Mouse (Mus musculus) heart, embryonic 14.5 days (tissue): ENCODE measurements at regions not wholly inside any gene's neighbourhood (a gene's known extent, or its start where the extent isn't known, plus 50 kb on each side); places are given as distances from the start of the nearest gene placed in this dataset.
"Not testable (repeated sequence)": the region's sequence is repeated elsewhere in the genome, so short reads cannot be mapped to it uniquely, and the experiment has no call there.

Experiments used
- ATAC-seq: fragments of 200-750 bp; cut with Nextera tagmentation; 2 replicates; pipeline ENCODE4 v1.8.0; 2017; ENCODE audit warnings: low read depth, moderate TSS enrichment; ENCODE audit not compliant: insufficient number of reproducible peaks, insufficient read depth, low FRiP score
- H3K27ac ChIP-seq, 2 experiments: fragments of 200-500 bp in 1 of 2; fragments of 300-500 bp in 1 of 2; sonication (generic) in 1 of 2; replicated peaks in 1 of 2; 2 replicates each; pipeline ENCODE4 v1.5.1; 2012 to 2014; ENCODE audit warnings: low read depth in 2 of 2, low read length in 2 of 2, control low read depth in 1 of 2, mild to moderate bottlenecking in 1 of 2, mixed read lengths in 1 of 2; ENCODE audit not compliant: control insufficient read depth in 1 of 2, insufficient read depth in 1 of 2
- H3K27me3 ChIP-seq: fragments of 300-500 bp; sonication (generic); 2 replicates; pipeline ENCODE4 v1.6.1; 2014; ENCODE audit warnings: mild to moderate bottlenecking, low read length, control low read depth; ENCODE audit not compliant: control insufficient read depth, insufficient read depth
- H3K36me3 ChIP-seq: fragments of 300-500 bp; sonication (generic); 2 replicates; pipeline ENCODE4 v1.6.1; 2014; ENCODE audit warnings: mild to moderate bottlenecking, control low read depth, low read length, mixed read lengths; ENCODE audit not compliant: control insufficient read depth, insufficient read depth
- H3K4me1 ChIP-seq, 2 experiments: fragments of 200-500 bp in 1 of 2; fragments of 300-500 bp in 1 of 2; sonication (generic) in 1 of 2; 2 replicates each; pipeline ENCODE4 v1.6.1; 2012 to 2014; ENCODE audit warnings: low read length in 2 of 2, control low read depth in 1 of 2, mixed read lengths in 1 of 2; ENCODE audit not compliant: control insufficient read depth in 2 of 2, insufficient read depth in 2 of 2
- H3K4me2 ChIP-seq: fragments of 300-500 bp; sonication (generic); 2 replicates; pipeline ENCODE4 v1.6.1; 2014; ENCODE audit warnings: mild to moderate bottlenecking, low read length
- H3K4me3 ChIP-seq, 2 experiments: fragments of 200-500 bp in 1 of 2; fragments of 300-500 bp in 1 of 2; sonication (generic) in 1 of 2; 2 replicates each; pipeline ENCODE4 v1.5.1; 2012 to 2014; ENCODE audit warnings: low read length in 2 of 2, mild to moderate bottlenecking in 2 of 2, control low read depth in 1 of 2, low read depth in 1 of 2, moderate library complexity in 1 of 2; ENCODE audit not compliant: control insufficient read depth in 1 of 2, insufficient read depth in 1 of 2
- H3K9ac ChIP-seq: fragments of 300-500 bp; sonication (generic); 2 replicates; pipeline ENCODE4 v1.6.1; 2014; ENCODE audit warnings: mild to moderate bottlenecking, low read length
- H3K9me3 ChIP-seq: fragments of 300-500 bp; sonication (generic); 2 replicates; pipeline ENCODE4 v1.6.1; 2016; ENCODE audit warnings: low read length, control low read depth; ENCODE audit not compliant: control insufficient read depth
- WGBS: fragments of 180-500 bp; shearing (Covaris S2); extraction: QIAGEN DNeasy Blood & Tissue Kit; methylation state at CpG from one replicate; pipeline ENCODE4 v1.1.7; 2014; 5-methylcytosine and 5-hydroxymethylcytosine counted together

DNA sequence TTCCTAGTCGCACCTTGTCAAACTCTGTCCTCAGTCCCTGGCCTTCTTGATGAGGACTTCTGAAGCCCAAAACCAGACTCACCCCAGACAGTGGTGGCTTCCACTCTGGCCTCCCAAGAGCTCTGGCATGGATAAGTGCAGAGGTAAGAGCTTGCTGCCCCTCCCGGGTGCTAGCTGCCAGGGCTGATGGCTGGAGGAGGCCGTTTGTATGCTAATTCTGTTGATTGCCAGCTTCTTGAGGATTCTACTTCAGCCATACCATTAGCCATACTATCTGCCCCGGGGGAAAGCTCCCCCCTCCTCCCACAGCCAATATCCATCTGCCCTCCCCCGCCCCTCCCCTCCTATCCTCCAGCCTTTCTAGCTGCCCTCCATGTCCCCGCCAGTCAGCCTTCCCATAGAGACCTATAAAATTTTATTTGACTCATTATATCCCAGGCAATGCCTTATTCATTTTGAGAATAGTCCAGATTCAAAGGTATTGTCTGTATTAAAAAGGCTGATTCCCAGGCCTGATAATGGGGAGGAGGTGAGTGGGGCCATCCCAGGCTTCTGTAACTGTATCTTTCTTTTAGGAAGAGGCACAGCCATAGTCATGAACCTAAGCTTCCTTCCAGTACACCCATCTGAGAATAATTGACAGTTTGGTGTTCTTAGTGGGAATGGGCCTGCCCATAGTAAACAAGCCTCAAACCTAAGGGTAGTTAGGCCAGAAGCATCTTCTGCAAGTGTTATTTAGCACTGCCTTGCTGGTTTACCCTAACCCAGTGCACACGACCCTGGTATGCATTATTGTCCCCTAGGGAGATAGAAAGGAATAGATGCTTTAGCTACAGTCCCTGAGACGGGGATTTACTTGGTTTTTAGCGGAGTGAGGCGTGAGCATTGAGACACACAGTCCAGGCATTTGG lies 239.2 kb upstream of the 1700012A03Rik start:
- WGBS, result 64% methylated on average over 10 of the region's 10 CpGs
- ATAC-seq, result no peak
- no peak overlapping the region for H3K27ac ChIP-seq

GRCm38 (mm10) chr6:31804468-31804867 lies 240.7 kb upstream of the Podxl start:
- not testable (repeated sequence) for H3K4me1 ChIP-seq, H3K27ac ChIP-seq, H3K4me3 ChIP-seq, H3K27me3 ChIP-seq, H3K36me3 ChIP-seq, H3K9me3 ChIP-seq, H3K9ac ChIP-seq, H3K4me2 ChIP-seq, ATAC-seq
- WGBS, result 73% methylated on average over 5 of the region's 10 CpGs

More for the DNA sequence above, 239.2 kb upstream of the 1700012A03Rik start:
- Histone ChIP-seq H3K36me3 (no peaks in the 10 kb centered on the region), H3K4me3 (no peak overlapping the region), H3K4me2 (no peak overlapping the region), H3K27me3 (no peaks in the 10 kb centered on the region), H3K9me3 (no peaks in the 10 kb centered on the region), H3K9ac (no peak overlapping the region), H3K4me1 (peaks cover 2 to 9% of the 10 kb centered on the region in 2 experiments; a peak in 3 of 4 replicates)

DNA sequence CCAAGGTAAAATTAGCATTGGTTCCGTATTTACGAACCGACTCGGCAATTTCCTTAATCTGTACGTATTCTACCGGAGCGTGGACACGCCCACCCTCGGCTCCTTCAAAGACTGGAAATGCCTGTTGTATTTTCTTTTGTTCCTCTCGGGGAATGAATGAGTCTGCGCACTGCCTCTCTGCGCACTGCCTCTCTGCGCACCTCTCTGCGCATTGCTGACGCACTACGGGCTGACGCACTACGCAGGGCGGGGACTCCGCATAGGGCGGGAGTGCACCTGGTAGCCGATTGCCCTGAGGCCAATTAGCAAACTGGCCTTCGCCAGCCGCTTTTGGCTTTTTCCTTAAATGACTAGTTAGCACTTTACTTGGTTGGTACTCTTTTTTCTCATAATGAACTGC lies 239.4 kb upstream of the Podxl start:
- H3K4me1 ChIP-seq, H3K9ac ChIP-seq, H3K36me3 ChIP-seq, H3K4me3 ChIP-seq, H3K4me2 ChIP-seq, H3K27me3 ChIP-seq, H3K9me3 ChIP-seq, ATAC-seq, H3K27ac ChIP-seq: not testable (repeated sequence)
- WGBS, result 72% methylated on average over 11 of the region's 24 CpGs

DNA sequence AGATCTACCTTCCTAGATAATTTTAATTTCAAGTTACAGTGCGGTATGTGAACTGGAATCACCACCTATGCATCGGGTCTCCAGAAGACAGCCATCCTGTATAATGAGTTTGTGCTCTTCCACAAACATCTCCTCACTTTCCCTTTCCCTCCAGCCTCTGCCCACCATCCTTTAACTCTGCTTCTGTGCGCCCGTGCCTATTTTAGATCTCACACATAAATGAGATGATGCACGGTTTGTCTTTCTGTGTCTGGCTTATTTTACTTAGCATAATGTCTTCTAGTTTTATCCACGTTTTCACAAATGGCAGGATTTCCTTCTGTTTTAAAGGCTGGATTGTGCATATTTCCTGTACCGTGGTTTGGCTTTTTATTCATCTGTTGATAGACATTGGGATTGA lies 227.8 kb upstream of the Podxl start:
- ATAC-seq, result no peak
- WGBS, result 73% methylated on average over 7 of the region's 7 CpGs
- H3K9me3 ChIP-seq, result no peaks in the 10 kb centered on the region
- no peak overlapping the region for H3K9ac ChIP-seq
- H3K4me2 ChIP-seq, result no peak overlapping the region
- H3K27me3 ChIP-seq, result no peaks in the 10 kb centered on the region
- H3K4me3 ChIP-seq, result no peak overlapping the region
- no peaks in the 10 kb centered on the region for H3K36me3 ChIP-seq
- H3K4me1 ChIP-seq, result no peaks in the 10 kb centered on the region
- no peak overlapping the region for H3K27ac ChIP-seq

GRCm38 (mm10) chr6:31790906-31791305 lies 227.1 kb upstream of the Podxl start:
- no peaks in the 10 kb centered on the region for H3K4me1 ChIP-seq
- H3K4me3 ChIP-seq, result no peak overlapping the region
- H3K27me3 ChIP-seq, result no peaks in the 10 kb centered on the region
- no peak overlapping the region for H3K4me2 ChIP-seq
- H3K9ac ChIP-seq, result no peak overlapping the region
- no peaks in the 10 kb centered on the region for H3K9me3 ChIP-seq
- H3K36me3 ChIP-seq, result no peaks in the 10 kb centered on the region
- 64% methylated on average over 2 of the region's 2 CpGs for WGBS
- H3K27ac ChIP-seq, result no peak overlapping the region
- no peak for ATAC-seq

DNA sequence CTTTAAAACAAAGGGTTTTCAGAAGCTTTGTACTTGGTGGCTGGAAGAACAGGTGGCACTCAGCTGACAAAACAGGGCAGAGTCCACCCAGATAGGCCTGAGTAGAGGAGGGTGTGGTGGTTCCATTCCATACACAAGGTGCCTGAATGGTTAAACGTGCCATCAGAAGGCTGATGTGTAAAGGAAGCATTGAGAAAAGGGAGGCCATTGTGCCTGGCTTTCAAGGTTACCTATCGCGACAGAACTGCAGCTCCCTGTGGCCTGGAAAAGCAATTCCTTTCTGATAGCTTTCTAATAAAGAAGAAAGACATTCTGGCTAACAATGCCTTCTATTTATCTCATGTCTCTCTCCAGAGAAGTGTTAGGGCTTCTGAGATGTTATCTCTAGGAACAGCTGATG lies 213.1 kb upstream of the Podxl start:
- no peaks in the 10 kb centered on the region for H3K9me3 ChIP-seq

GRCm38 (mm10) chr6:31771916-31772315 lies 208.1 kb upstream of the Podxl start:
- no peak for ATAC-seq
- H3K27ac ChIP-seq, result no peak overlapping the region
- no peaks in the 10 kb centered on the region for H3K27me3 ChIP-seq
- no peak overlapping the region for H3K4me2 ChIP-seq
- H3K4me3 ChIP-seq, result no peak overlapping the region
- H3K9ac ChIP-seq, result no peak overlapping the region
- no peaks in the 10 kb centered on the region for H3K9me3 ChIP-seq
- H3K36me3 ChIP-seq, result no peaks in the 10 kb centered on the region
- 87% methylated on average over 2 of the region's 2 CpGs for WGBS
- no peaks in the 10 kb centered on the region for H3K4me1 ChIP-seq

More for the DNA sequence above, 213.1 kb upstream of the Podxl start:
- WGBS, result 30% methylated on average over 3 of the region's 3 CpGs
- Histone ChIP-seq H3K36me3 (no peaks in the 10 kb centered on the region), H3K4me2 (no peak overlapping the region), H3K4me1 (no peaks in the 10 kb centered on the region), H3K9ac (no peak overlapping the region), H3K27me3 (no peaks in the 10 kb centered on the region), H3K4me3 (no peak overlapping the region), H3K27ac (no peak overlapping the region)
- ATAC-seq, result no peak

DNA sequence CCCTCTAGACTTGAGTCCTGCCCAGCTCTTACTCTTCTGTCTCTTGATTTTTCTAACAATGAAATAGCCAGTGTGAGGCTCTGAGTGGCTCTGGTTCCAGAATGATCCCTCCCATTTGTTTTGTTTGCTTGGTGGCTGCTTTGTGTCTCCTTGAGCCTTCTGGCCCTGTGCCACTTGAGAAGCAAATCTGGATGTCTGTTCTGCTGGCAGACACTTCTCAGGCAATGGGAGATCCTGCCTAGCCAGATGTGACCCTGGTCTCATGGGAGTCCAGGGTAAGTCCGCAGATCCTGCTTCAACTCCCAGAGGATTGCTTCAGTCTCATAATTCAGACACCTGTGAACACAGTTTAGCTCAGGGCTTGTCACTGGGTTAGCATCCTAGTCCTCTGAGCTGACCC lies 181.8 kb upstream of the Podxl start:
- Histone ChIP-seq H3K9ac (no peak overlapping the region), H3K27ac (no peak overlapping the region), H3K4me1 (no peaks in the 10 kb centered on the region), H3K36me3 (no peaks in the 10 kb centered on the region), H3K4me2 (no peak overlapping the region), H3K9me3 (no peaks in the 10 kb centered on the region), H3K27me3 (no peaks in the 10 kb centered on the region), H3K4me3 (no peak overlapping the region)
- no peak for ATAC-seq
- 55% methylated on average over 1 of the region's 1 CpGs for WGBS
